Mouse (Mus musculus): ENCODE measurements around the gene Frmd4a. TPM values are rescaled to one million over a fixed set of nuclear protein-coding genes. Genes with fewer than 3 reads are reported as not detected.

Frmd4a gene
- polyA plus RNA-seq, 1 experiment from 2014 or later: 24.2 TPM

DNA sequence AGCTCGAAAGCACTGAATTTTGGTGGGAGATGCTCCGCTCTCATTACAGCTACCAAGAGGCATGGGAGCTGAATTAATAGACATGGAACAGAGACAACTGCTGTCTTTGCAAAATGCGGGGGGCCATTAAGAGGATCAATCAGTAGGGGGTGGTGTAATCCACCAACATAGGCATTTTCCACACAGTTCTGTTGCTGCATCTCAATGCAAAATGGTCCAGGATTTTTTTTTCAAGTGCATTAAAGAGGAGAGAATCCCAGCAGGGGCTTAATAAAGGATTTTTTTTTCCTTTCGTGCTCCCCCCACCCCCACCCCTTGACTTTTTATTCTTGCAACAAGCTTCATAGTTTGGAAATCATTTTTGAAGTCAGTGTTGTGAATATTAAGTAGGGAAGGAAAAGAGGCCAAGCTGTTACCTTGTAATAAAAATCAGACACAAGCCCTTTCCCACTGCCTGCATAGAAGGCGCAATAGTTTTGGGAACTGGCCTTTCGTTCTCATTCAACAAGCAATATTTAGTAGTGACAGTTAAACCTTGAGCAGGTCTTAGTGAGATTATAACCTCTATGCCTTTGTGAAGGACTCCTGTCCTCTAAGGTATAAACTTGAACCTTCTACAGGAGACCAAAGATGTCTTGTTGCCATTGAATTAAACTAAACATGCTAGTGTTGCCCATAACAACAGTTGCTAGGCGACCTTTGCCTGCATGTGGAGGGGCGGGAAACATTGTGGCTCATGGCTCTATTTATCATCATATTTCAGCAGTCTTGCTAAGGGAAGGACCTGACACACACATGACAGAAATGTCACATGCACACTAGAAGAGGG, 81.6 kb downstream of the Frmd4a start:
- Histone ChIP-seq H3K36me3 (ENCODE audit: inconsistent target) (no peaks in the 10 kb centered on the region), H3K4me3 (ENCODE audit: inconsistent target) (no peak overlapping the region), H3K27ac (no peak overlapping the region), H3K79me2 (ENCODE audit: inconsistent target) (no peaks in the 10 kb centered on the region)
- 90% methylated on average over 8 of the region's 8 CpGs for WGBS (ENCODE audit: missing documents)

- Histone ChIP-seq H3K79me2 (ENCODE audit: inconsistent target) (no peaks in the 10 kb centered on the region), H3K36me3 (ENCODE audit: inconsistent target) (no peaks in the 10 kb centered on the region), H3K4me3 (ENCODE audit: inconsistent target) (no peak overlapping the region), H3K27ac (no peak overlapping the region)
Measured at GRCm38 (mm10) chr2:4099777-4100104, 82.2 kb downstream of the Frmd4a start.

- no peak overlapping the region for H3K27ac ChIP-seq
- H3K4me3 ChIP-seq (ENCODE audit: inconsistent target): no peak overlapping the region
- no peaks in the 10 kb centered on the region for H3K36me3 ChIP-seq (ENCODE audit: inconsistent target)
- no peaks in the 10 kb centered on the region for H3K79me2 ChIP-seq (ENCODE audit: inconsistent target)
- WGBS (ENCODE audit: missing documents): 80% methylated on average over 2 of the region's 2 CpGs
Measured at GRCm38 (mm10) chr2:4101370-4101769, 83.9 kb downstream of the Frmd4a start.

- Histone ChIP-seq H3K27ac (no peak overlapping the region), H3K79me2 (ENCODE audit: inconsistent target) (no peaks in the 10 kb centered on the region), H3K36me3 (ENCODE audit: inconsistent target) (no peaks in the 10 kb centered on the region), H3K4me3 (ENCODE audit: inconsistent target) (no peak overlapping the region)
- 93% methylated on average over 7 of the region's 7 CpGs for WGBS (ENCODE audit: missing documents)
Measured at GRCm38 (mm10) chr2:4113303-4113920, 95.9 kb downstream of the Frmd4a start.

DNA sequence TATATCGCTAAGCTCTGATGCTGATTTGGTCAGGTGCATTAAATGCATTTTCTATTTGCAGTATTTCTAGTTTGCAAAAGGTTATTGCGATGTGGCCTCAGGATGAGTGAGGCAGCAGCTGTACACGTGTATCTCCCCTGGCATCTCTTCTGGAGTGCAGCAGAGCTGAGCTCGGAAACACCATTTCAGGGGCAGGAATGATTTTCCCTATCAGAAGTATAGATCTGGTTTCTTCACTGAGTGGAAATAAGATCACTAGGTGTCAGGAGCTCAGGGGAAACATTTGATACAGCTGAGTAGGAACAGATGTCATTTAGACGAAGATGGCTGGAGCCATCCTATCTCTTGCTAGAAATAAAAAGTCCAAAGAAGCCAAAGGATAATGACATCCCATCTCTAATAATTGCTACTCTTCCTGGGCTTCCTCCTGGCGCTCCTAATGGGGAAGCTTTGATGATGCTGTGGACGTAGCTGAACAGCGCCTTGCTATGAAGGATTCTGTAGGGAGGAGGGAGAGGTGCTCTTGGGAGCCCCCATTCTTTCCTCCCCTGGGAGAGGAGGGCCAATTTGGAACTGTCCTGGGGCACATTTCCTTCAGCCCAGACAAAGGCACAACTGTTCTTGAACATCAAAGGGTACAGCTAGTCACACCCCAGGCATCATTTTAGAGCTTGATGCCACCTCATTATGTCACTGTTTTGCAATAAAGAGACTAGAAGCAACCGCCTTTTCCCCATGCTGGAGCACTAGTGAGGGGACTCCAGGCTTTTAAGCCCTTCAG, 102.4 kb downstream of the Frmd4a start:
- H3K79me2 ChIP-seq (ENCODE audit: inconsistent target): no peaks in the 10 kb centered on the region
- H3K27ac ChIP-seq: no peak overlapping the region
- H3K36me3 ChIP-seq (ENCODE audit: inconsistent target): no peaks in the 10 kb centered on the region
- WGBS (ENCODE audit: missing documents): 84% methylated on average over 9 of the region's 9 CpGs
- no peak overlapping the region for H3K4me3 ChIP-seq (ENCODE audit: inconsistent target)

- 97% methylated on average over 3 of the region's 4 CpGs for WGBS (ENCODE audit: missing documents)
- no peak overlapping the region for H3K4me3 ChIP-seq (ENCODE audit: inconsistent target)
- H3K79me2 ChIP-seq (ENCODE audit: inconsistent target): no peaks in the 10 kb centered on the region
- no peaks in the 10 kb centered on the region for H3K36me3 ChIP-seq (ENCODE audit: inconsistent target)
- no peak overlapping the region for H3K27ac ChIP-seq
Measured at GRCm38 (mm10) chr2:4131216-4131615, 113.7 kb downstream of the Frmd4a start.

- H3K79me2 ChIP-seq (ENCODE audit: inconsistent target): no peaks in the 10 kb centered on the region
- H3K36me3 ChIP-seq (ENCODE audit: inconsistent target): no peaks in the 10 kb centered on the region
- H3K27ac ChIP-seq: no peak overlapping the region
- 88% methylated on average over 3 of the region's 3 CpGs for WGBS (ENCODE audit: missing documents)
- no peak overlapping the region for H3K4me3 ChIP-seq (ENCODE audit: inconsistent target)
Measured at GRCm38 (mm10) chr2:4137493-4137892, 120.0 kb downstream of the Frmd4a start.

GRCm38 (mm10) chr2:4142221-4142950, 124.9 kb downstream of the Frmd4a start:
- no peaks in the 10 kb centered on the region for H3K79me2 ChIP-seq (ENCODE audit: inconsistent target)
- no peak overlapping the region for H3K4me3 ChIP-seq (ENCODE audit: inconsistent target)
- 83% methylated on average over 4 of the region's 4 CpGs for WGBS (ENCODE audit: missing documents)

GRCm38 (mm10) chr2:4144424-4144823, 126.9 kb downstream of the Frmd4a start:
- WGBS (ENCODE audit: missing documents): 73% methylated on average over 4 of the region's 4 CpGs
- no peak overlapping the region for H3K4me3 ChIP-seq (ENCODE audit: inconsistent target)
- no peaks in the 10 kb centered on the region for H3K36me3 ChIP-seq (ENCODE audit: inconsistent target)
- no peaks in the 10 kb centered on the region for H3K79me2 ChIP-seq (ENCODE audit: inconsistent target)
- no peak overlapping the region for H3K27ac ChIP-seq

More at GRCm38 (mm10) chr2:4142221-4142950, 124.9 kb downstream of the Frmd4a start:
- Histone ChIP-seq H3K36me3 (ENCODE audit: inconsistent target) (no peaks in the 10 kb centered on the region), H3K27ac (no peak overlapping the region)

DNA sequence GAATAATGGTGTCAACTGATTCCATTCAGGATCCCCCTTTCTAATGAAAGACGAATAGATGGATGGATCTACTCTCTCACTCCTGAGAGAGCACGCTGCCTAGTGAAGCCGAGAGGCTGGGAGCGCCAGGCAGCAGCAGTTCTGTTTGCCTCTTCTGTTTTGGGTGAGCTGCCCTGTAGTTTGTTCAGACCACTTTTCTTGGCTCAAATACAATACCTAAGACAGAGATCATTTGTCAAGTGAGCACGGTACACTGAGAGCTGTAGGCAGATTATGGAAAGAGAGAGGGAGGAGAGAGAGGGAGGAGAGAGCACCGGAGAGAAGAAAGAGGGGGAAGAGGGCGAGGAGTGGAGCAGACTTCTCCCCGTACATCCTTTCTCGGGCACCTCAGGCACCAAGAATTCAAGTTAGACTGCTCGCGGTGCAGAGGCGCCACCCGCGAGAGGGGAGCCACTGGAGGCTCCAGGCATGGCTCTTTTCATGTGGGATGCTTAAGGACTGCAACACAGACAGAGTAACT, 135.1 kb downstream of the Frmd4a start:
- Histone ChIP-seq H3K36me3 (ENCODE audit: inconsistent target) (no peaks in the 10 kb centered on the region), H3K4me3 (ENCODE audit: inconsistent target) (no peak overlapping the region), H3K27ac (no peak overlapping the region), H3K79me2 (ENCODE audit: inconsistent target) (no peaks in the 10 kb centered on the region)
- 20% methylated on average over 14 of the region's 14 CpGs for WGBS (ENCODE audit: missing documents)

- no peaks in the 10 kb centered on the region for H3K79me2 ChIP-seq (ENCODE audit: inconsistent target)
- H3K36me3 ChIP-seq (ENCODE audit: inconsistent target): no peaks in the 10 kb centered on the region
- H3K27ac ChIP-seq: no peak overlapping the region
- 7% methylated on average over 16 of the region's 16 CpGs for WGBS (ENCODE audit: missing documents)
- no peak overlapping the region for H3K4me3 ChIP-seq (ENCODE audit: inconsistent target)
Measured at GRCm38 (mm10) chr2:4153131-4153631, 135.7 kb downstream of the Frmd4a start.

- WGBS (ENCODE audit: missing documents): 85% methylated on average over 5 of the region's 5 CpGs
- Histone ChIP-seq H3K27ac (no peak overlapping the region), H3K36me3 (ENCODE audit: inconsistent target) (no peaks in the 10 kb centered on the region), H3K4me3 (ENCODE audit: inconsistent target) (no peak overlapping the region), H3K79me2 (ENCODE audit: inconsistent target) (no peaks in the 10 kb centered on the region)
Measured at GRCm38 (mm10) chr2:4154036-4154653, 136.6 kb downstream of the Frmd4a start.

- WGBS (ENCODE audit: missing documents): 93% methylated on average over 4 of the region's 4 CpGs
- Histone ChIP-seq H3K27ac (no peak overlapping the region), H3K36me3 (ENCODE audit: inconsistent target) (no peaks in the 10 kb centered on the region), H3K79me2 (ENCODE audit: inconsistent target) (no peaks in the 10 kb centered on the region), H3K4me3 (ENCODE audit: inconsistent target) (no peak overlapping the region)
Measured at GRCm38 (mm10) chr2:4154654-4155047, 137.1 kb downstream of the Frmd4a start.

- H3K36me3 ChIP-seq (ENCODE audit: inconsistent target): no peaks in the 10 kb centered on the region
- H3K79me2 ChIP-seq (ENCODE audit: inconsistent target): no peaks in the 10 kb centered on the region
- no peak overlapping the region for H3K27ac ChIP-seq
- no peak overlapping the region for H3K4me3 ChIP-seq (ENCODE audit: inconsistent target)
Measured at GRCm38 (mm10) chr2:4155406-4155805, 137.9 kb downstream of the Frmd4a start.
